Mouse (Mus musculus): ENCODE measurements around the gene Olfr374.

Gene Olfr374

DNA sequence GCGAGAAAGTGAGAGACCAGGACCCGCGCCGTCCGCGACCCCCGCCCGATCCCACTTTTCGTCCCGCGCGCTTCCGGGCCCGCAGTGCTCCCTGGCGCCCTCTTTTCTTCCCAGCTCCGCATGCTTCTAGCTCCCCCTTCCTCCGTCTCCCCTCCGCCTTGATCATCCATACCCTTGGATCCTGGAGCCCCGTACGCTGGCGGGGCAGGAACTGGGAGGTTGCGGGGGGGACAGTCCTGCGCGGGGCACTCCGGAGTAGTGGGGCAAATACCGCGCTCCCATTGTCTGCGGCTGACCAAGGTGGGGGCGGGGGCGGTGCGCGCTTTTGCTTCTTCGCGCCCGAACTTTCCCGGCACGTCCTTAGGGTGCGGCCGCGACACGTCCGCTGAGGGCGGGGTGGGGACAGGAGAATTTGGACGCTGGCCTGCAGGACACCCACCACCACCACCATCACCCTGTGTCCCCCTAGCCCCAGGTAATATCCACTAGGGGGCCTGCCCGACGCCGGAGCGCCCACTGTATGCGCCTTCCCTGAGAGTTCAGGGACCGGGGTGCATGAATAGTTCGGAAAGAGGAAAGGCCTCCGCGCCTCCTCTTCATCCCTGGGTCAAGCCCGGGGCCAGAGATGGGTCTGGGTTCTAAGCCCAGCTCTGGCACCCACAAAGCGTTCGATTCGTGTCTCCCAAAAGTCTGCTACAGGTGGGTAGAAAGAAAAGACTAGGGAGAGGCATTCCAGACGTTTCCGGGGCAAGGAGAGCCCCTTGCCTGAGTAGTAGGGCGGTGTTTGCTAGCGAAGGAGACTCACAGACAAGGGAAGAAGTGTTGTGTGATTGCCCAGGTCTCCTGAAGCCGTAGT lies 28.8 kb downstream of the Olfr374 start:
- in situ Hi-C loops (cut with MboI, MseI) = no loop called here

DNA sequence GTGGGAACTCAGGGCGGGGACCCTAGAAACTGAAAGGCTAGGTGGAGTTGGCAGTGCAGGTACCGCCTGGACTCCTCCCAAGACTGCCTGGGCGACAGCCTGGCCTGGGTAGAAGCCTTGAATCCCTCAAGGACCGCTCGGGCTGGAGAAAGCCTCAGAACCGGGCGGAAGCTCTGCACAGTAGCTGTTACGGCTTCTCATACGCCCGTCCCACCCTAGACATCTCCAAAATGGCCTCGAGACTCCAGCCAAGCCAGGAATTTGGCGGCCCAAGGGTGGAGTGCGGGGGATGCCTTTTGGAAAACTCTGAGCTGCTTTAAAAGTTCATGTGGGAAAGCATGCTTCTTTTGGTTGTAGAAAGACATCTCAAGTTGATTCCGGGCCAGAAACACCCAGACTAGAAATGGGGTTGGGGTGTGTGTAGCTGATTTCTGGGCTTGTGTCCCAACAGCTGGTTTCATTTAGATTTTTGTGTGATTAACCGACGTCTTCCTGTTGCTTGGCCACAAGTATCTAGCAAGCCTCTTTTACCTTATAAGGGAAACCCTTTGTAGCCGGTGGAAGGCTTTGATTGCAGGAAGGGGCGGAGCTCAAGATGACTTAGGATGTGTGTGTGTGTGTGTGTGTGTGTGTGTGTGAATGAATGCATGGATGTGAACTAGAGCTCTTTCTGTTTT lies 29.6 kb downstream of the Olfr374 start:
- in situ Hi-C loops (cut with MboI, MseI) = no loop called here

DNA sequence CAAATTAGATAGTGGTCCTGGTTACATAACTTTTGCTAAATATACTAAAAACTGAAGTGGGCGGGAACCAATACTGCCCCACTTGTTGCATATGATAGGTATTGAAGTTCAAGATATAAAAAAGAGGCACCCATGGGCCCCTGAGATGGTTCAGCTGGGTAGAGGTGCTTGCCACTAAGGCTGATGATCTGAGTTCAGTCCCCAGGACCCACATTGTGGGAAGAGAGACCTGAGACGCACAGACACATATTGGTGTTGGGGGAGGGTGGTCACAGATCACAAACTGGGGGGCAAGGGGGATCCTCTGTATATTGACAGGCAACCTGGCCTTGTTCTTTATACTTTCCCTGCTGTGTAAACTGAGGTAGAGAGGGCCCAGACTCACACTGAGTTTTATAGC lies 30.6 kb downstream of the Olfr374 start:
- in situ Hi-C loops (cut with MboI, MseI) = no loop called here

DNA sequence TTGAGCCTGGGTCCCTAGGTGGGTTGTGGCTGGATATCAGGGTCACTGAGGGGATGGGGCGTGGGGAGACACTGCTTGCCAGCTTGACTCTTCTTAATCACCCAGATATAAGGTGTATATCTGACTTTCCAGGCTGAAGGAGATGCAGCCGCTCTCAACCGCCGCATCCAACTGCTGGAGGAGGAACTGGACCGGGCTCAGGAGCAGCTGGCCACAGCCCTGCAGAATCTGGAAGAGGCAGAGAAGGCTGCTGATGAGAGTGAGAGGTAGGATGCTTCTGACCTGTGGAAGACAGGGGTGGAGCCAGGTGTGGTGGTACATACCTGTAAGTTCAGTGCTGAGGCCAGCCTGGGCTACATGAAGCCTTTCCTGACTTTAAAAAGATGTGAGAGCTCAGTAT lies 31.6 kb downstream of the Olfr374 start:
- in situ Hi-C loops (cut with MboI, MseI) = no loop called here

DNA sequence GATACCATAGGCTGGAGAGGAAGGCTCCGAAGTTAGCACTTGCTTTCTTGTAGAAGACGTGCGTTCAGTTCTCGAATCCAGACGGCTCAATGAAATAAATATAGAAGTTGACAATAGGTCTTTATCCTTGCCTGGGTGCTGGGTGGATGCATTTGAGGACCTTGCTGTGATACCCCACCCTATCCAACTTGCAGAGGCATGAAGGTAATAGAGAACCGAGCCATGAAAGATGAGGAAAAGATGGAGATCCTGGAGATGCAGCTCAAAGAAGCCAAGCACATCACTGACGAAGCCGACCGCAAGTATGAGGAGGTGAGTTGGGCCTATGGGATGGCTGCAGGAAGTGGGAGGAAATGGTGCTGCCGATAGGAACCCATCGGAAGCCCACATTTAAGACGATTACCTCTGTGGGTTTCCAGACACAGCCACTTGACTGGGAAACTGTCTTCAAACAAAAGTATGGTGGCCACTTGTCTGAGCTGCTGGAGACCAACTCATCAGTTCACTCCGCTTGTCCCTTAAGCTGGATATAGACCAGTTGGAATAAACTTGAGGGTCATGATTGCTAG lies 36.5 kb downstream of the Olfr374 start:
- in situ Hi-C loops (cut with MboI, MseI) = no loop called here

DNA sequence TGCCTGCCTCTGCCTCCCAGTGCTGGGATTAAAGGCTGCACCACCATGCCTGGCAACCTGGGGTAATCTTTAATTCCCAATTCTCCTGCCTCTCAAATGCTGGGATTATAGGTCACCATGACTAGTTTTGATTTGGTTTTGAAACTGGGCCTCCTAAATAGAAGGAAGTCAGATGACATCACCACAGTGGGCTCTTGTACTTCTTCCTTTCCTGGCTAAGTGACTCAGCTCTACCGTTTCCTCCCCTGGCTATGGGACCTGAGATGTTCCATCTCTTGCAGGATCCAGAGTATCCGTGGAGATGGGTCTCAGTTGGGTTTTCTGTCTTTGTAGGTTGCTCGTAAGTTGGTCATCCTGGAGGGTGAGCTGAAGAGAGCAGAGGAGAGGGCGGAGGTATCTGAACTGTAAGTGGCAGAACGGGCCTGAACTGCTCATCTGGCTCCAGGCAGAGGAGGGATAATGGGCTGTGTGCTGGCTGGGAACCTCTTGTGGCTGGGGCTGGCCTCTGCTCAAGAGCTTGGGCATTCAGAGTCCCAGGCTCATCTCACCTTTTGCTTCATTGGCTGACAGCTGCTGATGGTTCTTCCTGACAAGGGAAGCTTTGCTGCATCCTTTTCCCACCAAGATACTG lies 37.6 kb downstream of the Olfr374 start:
- in situ Hi-C loops (cut with MboI, MseI) = no loop called here

DNA sequence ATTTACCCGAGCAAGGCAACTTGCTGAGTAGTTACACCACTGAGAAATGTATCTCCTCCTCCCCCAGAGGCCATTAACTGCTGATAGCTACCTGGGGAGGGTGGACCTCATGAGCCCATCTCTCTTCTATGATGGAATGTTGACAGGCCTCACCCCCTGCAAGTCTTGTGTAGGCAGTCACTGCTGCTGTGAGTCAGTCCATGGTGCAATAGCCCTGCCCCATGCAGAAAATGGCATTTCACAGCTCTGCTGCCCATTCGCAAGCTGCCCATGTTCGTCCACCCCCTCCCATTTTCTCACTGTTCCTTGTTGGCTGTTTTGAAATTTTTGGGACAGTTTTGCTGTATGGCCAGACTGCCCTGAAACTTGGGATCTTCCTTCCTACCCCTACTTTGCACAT lies 38.7 kb downstream of the Olfr374 start:
- in situ Hi-C loops (cut with MboI, MseI) = no loop called here

DNA sequence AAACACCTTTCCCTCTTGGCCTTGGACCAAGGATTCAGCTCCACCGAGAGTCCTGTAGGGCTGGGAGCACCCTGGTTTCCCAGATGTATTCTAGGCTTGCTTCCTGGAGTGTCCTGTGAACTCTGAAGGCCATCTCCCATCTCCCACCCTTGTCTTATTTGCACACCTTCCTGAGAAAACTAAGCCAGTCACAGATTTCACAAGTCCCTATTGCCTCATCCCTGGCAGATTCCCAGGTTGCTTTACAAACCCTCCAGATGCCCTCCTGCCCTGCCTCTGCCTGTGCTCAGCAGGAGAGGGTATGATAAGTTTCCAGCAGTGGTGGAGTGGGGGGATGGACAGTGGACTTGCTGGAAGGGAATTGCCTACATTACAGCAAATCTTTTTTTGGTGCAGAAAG lies 39.2 kb downstream of the Olfr374 start:
- in situ Hi-C loops (cut with MboI, MseI) = no loop called here

DNA sequence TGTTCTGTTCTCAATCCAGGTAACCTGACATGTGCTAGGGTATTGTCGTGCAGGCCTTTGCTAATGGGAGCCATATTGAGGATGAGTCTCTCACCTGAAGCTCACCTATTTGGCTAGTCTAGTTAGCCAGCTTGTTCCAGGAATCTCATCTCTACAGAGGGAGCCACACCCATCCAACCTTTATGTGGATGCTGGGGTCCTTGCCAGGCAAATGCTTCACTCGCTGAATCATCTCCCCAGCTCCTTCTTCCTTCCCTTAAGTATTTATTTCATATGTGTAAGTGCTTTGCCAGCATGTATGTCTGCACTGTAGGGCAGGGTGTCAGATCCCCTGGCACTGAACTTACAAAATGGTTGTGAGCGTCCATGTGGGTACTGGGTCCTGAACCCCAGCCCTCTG lies 39.7 kb downstream of the Olfr374 start:
- in situ Hi-C loops (cut with MboI, MseI) = no loop called here

DNA sequence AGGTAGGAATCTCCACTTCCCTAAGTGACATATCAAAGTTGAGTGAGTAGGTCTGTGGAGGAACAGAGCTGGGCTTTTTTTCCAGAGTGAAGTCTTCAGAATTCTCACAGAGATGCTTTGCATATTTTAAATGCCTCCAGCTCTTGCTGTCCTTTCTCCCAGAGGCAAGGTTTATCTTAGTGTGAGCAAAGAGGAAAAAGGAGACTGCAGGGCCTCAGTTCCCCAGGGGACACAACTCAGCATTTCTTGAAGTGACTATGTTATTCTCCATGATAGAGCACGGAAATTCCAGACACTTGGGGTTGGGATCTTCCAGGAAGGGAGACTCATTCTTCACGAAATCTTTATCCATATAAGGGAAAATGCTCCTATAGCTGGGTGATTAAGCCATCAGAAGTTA lies 40.4 kb downstream of the Olfr374 start:
- in situ Hi-C loops (cut with MboI, MseI) = no loop called here

DNA sequence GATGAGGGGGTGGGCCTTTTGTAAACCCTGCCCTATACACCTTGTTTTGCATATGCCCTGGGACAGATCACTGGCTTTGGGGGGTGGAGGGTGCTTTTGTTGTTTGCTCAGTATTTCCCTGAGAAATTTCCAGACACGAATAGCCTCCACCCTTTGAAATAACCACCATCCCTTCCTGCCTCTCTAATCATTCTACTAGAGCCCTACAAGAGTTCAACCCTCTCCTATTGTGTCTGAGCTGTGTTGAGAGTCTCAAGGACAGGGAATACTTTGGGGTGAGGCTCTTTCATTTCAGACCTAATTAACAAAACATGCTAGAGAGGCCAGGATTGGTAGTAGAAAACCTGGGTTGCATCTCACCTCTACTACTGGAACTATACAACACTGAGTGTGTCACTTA lies 42.2 kb downstream of the Olfr374 start:
- in situ Hi-C loops (cut with MboI, MseI) = no loop called here

DNA sequence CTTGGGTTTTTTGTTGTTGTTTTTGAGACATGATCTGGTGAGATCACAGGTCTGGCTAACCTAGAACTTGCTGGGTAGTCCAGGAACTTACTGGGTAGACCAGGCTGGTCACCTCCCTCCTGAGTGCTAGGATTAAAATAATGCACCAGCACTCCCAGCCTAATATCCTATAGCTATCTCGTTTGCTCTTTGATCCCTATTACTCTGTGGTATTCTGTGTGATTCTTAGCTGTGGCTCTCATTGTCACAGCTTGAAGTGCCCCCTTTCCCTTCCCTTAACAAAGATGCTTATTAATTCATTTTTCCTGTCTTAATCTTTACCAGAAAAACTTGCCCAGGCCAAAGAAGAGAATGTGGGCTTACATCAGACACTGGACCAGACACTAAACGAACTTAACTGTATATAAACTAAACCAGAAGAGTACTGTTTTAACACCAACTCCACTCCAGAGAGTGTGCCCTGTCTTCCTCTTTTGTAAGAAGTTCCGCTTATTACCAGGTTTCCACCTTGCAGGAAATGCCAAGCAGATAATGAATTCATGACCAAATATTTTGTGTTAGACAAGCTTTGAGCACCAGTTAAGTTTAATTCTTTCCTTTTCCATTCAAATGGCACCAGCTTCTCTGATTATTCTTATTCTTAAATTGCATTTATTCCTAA lies 44.7 kb downstream of the Olfr374 start:
- in situ Hi-C loops (cut with MboI, MseI) = loop anchor here (25.0 kb wide), 1 partner anchor 1489 kb away; the partner anchor contains the start of genes Lsm4 and Pgpep1

DNA sequence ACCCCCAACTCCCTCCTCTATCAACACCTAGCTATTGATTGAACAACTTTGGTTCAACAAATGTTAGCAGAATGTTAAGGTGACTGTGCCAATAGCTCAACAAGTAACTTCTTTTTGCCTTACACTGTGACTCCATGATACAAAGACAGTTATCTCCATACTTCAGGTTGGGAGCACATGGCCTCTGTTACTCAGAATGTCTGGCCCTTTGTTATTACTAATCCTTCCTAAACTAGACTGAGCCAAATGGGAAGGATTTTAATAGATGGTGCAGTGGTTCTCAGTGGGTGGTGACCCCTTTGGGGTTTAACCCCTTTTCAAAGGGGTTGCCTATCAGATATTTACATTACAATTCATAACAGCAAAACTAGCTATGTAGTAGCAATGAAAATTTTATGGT lies 46.5 kb downstream of the Olfr374 start:
- in situ Hi-C loops (cut with MboI, MseI) = loop anchor here (25.0 kb wide), 1 partner anchor 1491 kb away; the partner anchor contains the start of genes Lsm4 and Pgpep1

DNA sequence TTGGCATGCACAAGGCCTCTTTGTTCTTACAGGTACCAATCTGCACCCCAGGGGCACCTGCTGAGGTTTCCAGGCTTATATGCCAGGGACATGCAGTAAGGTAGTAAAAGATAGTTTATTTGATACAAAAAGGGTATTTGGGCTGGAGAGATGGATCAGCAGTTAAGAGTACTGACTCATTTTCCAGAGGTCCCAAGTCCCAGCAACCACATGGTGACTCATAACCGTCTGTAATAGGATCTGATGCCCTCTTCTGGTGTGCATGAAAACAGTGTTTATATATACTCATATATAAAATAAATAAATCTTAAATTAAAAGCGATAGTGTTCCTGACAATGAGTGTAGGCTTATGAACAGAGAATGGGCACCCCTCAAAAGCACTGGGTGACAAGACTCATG lies 51.3 kb downstream of the Olfr374 start:
- in situ Hi-C loops (cut with MboI, MseI) = loop anchor here (25.0 kb wide), 1 partner anchor 1496 kb away; the partner anchor contains the start of genes Lsm4 and Pgpep1

DNA sequence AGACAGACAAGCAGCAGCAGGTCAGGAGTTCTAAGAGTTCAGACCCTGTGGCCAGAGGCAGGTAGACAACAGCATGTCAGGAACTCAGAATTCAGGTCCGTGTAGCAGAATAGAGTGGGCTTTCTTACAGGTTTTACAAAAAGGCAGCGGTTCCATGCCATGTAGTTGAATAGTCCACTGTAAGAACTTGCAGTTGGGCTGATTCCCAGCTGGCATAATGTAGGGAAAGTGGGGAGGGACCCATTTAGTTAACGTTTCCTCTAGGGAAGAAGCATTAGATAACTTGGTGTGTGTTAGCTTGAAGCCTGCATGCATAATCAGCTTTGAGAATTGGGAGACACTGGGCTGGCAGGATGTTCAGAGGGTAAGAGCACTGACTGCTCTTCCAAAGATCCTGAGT lies 51.9 kb downstream of the Olfr374 start:
- in situ Hi-C loops (cut with MboI, MseI) = loop anchor here (25.0 kb wide), 1 partner anchor 1496 kb away; the partner anchor contains the start of genes Lsm4 and Pgpep1

DNA sequence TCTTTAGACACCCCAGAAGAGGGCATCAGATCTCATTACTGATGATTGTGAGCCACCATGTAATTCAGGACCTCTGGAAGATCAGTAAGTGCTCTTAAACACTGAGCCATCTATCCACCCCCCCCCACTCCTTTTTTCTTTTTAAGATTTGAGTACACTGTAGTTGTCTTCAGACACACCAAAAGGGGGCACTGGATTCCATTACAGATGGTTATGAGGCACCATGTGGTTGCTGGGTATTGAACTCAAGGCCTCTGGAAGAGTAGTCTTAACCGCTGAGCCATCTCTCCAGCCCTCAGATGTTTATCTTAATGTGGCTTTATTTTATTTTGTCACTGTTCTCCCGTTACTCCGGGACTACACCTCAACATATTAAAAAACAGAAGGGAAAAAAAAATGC lies 53.2 kb downstream of the Olfr374 start:
- in situ Hi-C loops (cut with MboI, MseI) = loop anchor here (10.0 to 25.0 kb wide), 2 partner anchors 315 to 1498 kb away; partner anchors contain the start of genes Cherp, Lsm4 and Pgpep1

DNA sequence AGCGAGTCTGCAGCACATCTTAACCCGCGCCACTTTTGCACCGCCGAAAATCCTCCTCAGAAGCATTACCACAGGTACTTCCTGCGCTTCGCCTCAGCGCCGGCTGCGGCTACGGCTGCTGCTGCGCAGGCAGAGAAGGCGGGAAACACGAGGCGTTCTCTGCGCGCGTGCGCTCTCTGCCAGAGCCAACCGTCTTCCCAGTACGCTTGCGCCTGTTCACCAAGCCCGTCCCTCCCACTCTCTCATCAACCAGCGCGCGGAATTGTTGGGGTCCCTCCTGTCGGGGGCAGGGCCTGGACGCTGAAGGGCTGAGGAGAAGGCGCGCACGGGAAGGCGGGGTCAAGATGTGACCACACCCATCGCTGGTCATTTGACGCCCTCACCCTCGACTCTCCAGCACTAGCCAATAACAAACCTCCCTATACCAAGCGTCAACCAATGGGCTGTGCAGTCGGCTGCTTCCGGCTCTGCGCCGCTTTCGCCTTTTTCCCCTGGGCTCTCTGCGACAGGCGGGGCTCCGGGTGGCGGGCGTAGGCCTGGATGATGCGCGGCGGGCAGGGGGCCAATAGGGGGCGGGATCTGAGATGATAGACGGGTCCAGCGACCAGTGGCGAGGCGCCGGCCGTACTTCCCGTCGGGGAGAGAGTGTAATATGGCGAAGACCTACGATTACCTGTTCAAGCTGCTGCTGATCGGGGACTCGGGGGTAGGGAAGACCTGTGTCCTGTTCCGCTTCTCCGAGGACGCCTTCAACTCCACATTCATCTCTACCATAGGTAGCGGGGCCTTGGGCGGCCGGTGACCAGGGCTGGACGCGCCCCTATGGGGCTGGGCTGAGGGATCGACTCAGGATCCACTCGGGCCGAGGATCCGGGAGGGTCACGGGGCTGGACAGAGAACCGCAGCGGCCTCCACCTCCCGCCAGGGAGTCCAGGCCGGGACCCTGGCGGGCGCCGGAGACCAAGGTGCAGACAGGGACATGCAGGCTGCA lies 54.2 kb downstream of the Olfr374 start, which contains the start of gene Rab8a:
TSS of gene Rab8a (plus strand) at position 494 of the 991 bp plus-strand sequence.
- in situ Hi-C loops (cut with MboI, MseI) = loop anchor here (10.0 to 25.0 kb wide), 2 partner anchors 314 to 1499 kb away; partner anchors contain the start of genes Cherp, Lsm4 and Pgpep1

DNA sequence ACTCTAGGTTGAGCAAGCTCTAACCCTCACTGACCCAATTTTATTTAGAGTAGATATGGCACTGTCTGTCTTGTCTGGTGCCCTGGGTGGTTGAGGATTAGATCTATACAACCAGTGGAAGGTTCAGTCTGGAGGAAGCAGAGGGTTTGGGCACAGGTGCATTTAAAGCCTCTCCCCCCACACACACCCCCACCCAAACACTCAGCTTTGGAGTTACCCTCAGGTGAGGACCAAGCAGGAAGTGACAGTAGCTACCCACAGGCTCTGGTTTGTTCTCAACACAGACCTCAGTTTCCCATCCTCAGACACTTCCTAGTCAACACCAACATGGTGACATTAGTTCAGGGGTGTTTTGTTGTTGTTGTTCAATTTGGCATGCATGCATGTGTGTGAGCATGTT lies 56.0 kb downstream of the Olfr374 start:
- in situ Hi-C loops (cut with MboI, MseI) = loop anchor here (10.0 to 25.0 kb wide), 2 partner anchors 312 to 1501 kb away; partner anchors contain the start of genes Cherp, Lsm4 and Pgpep1
